Mouse (Mus musculus) intestine, postnatal 0 days (tissue): Measurements from ENCODE around the gene Coa4. TPM values are rescaled to one million over a fixed set of nuclear protein-coding genes. Genes with fewer than 3 reads are reported as not detected.

Source experiments
- ATAC-seq: fragments of 200-750 bp; cut with Nextera tagmentation; 2 replicates; pipeline ENCODE4 v1.8.0; 2017; ENCODE audit warnings: mild to moderate bottlenecking, moderate TSS enrichment, moderate library complexity
- H3K27ac ChIP-seq: fragments of 300-500 bp; sonication (generic); 2 replicates; pipeline ENCODE4 v1.5.1; 2014; ENCODE audit warnings: mild to moderate bottlenecking, low read depth, low read length, moderate library complexity
- H3K27me3 ChIP-seq: fragments of 300-500 bp; sonication (generic); replicated peaks from 2 replicates; pipeline ENCODE4 v1.6.1; 2014; ENCODE audit warnings: low read length, mixed read lengths; ENCODE audit not compliant: control insufficient read depth, insufficient read depth
- H3K36me3 ChIP-seq: fragments of 300-500 bp; sonication (generic); 2 replicates; pipeline ENCODE4 v1.6.1; 2014; ENCODE audit warnings: mild to moderate bottlenecking, moderate library complexity; ENCODE audit not compliant: control insufficient read depth, insufficient read depth
- H3K4me1 ChIP-seq: fragments of 300-500 bp; sonication (generic); replicated peaks from 2 replicates; pipeline ENCODE4 v1.6.1; 2014; ENCODE audit warnings: antibody characterized with exemption, low read length, mixed read lengths; ENCODE audit not compliant: control insufficient read depth, insufficient read depth
- H3K4me2 ChIP-seq: fragments of 300-500 bp; sonication (generic); replicated peaks from 2 replicates; pipeline ENCODE4 v1.6.1; 2014; ENCODE audit warnings: low read depth, mild to moderate bottlenecking, moderate library complexity
- H3K4me3 ChIP-seq: fragments of 300-500 bp; sonication (generic); 2 replicates; pipeline ENCODE4 v1.5.1; 2014; ENCODE audit warnings: low read depth, low read length
- H3K9ac ChIP-seq: fragments of 300-500 bp; sonication (generic); 2 replicates; pipeline ENCODE4 v1.6.1; 2014; ENCODE audit warnings: mild to moderate bottlenecking, low read depth, low read length
- H3K9me3 ChIP-seq: fragments of 300-500 bp; sonication (generic); 2 replicates; pipeline ENCODE4 v1.6.1; 2016; ENCODE audit warnings: mixed run types; ENCODE audit not compliant: control insufficient read depth
- CTCF ChIP-seq: sonication (generic); IDR thresholded peaks from 2 replicates; pipeline ENCODE4 v1.5.1; 2016; ENCODE audit warnings: low read depth, mild to moderate bottlenecking, control low read depth, antibody characterized with exemption, moderate library complexity
- WGBS: fragments of 180-500 bp; shearing (Covaris S2); extraction: QIAGEN DNeasy Blood & Tissue Kit; methylation state at CpG from one replicate; pipeline ENCODE4 v1.1.7; 2014; 5-methylcytosine and 5-hydroxymethylcytosine counted together
- polyA plus RNA-seq: library from polyadenylated mRNA; unstranded; fragments of >200 nt; fragmentation: Nextera tagmentation; extraction: Ambion mirVana; gene quantifications from 2 replicates; pipeline ENCODE4 v1.2.1, GENCODE M21; 2015

The Coa4 gene
- polyA plus RNA-seq, 1 experiment from 2014 or later: 54.1 TPM

DNA sequence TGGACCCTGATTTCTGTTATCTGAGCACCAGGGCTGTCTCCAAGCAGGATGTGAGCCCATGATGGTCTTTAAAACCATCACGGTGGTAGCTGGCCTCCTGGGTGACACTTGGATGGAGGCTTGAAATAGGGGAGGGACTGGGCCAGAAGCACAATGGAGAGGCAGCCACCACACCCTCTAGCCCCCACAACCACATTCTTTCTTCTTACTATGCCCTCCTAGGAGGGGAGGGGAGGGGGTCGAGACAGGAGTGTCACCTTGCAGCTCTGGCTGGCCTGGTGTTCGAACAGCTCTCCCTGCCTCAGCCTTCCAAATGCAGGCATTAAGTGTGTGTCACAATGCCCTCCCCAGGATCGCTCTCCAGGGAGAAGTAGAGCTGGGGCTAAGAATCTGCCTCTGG is 39.5 kb upstream of the Coa4 start:
- WGBS: 80% methylated on average over 4 of the region's 4 CpGs
- no peak overlapping the region for H3K4me2 ChIP-seq
- H3K9me3 ChIP-seq: no peaks in the 10 kb centered on the region
- H3K36me3 ChIP-seq: peaks cover 38% of the 10 kb centered on the region
- H3K27ac ChIP-seq: no peak overlapping the region
- no peaks in the 10 kb centered on the region; the same call in 1 of the 2 replicates for H3K4me1 ChIP-seq
- ATAC-seq: no peak
- no peak for TF ChIP-seq CTCF
- no peak overlapping the region for H3K4me3 ChIP-seq
- H3K27me3 ChIP-seq: no peaks in the 10 kb centered on the region
- no peak overlapping the region for H3K9ac ChIP-seq

DNA sequence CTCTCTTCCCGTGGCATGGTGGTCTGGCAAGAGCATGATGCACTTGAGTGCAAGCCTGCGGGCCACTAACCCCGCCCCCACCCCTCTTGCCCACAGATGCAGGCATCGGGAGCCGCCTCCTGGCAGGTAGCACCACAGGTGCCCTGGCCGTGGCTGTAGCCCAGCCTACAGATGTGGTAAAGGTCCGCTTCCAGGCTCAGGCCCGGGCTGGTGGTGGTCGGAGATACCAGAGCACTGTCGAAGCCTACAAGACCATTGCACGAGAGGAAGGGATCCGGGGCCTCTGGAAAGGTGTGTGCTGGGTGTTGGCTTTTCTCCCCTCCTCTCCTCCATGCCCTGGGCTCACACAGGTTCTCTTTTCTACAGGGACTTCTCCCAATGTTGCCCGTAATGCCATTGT is 38.9 kb upstream of the Coa4 start:
- H3K4me1 ChIP-seq: no peaks in the 10 kb centered on the region; the same call in 1 of the 2 replicates
- H3K27ac ChIP-seq: no peak overlapping the region
- no peak for TF ChIP-seq CTCF
- H3K36me3 ChIP-seq: peaks cover 38% of the 10 kb centered on the region
- H3K4me2 ChIP-seq: no peak overlapping the region
- no peak overlapping the region for H3K9ac ChIP-seq
- no peak overlapping the region for H3K4me3 ChIP-seq
- ATAC-seq: no peak
- no peaks in the 10 kb centered on the region for H3K27me3 ChIP-seq
- WGBS: 92% methylated on average over 13 of the region's 13 CpGs
- no peaks in the 10 kb centered on the region for H3K9me3 ChIP-seq

DNA sequence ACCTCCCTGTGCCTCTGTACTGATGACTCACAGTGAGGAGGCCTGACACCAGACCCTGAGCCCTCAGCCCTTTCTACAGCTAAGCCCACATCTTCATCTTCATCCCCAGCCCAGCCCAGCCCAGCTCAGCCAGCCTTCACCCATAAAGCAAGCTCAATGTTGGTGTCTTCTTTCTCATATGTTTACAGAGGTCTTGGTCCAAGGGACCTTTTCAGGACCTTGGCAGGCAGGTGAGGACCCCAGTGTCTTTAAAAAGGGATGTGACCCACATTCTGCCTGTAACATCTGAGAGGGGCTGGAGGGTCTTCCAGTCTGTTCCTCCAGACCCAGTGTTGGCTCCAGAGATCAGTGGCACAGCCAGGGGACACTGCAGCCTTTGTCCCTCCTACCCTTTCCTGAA is 37.4 kb upstream of the Coa4 start:
- Histone ChIP-seq H3K9me3 (no peaks in the 10 kb centered on the region), H3K27me3 (no peaks in the 10 kb centered on the region), H3K9ac (no peak overlapping the region), H3K36me3 (peaks cover 38% of the 10 kb centered on the region), H3K4me3 (no peak overlapping the region), H3K4me1 (no peaks in the 10 kb centered on the region; the same call in 1 of the 2 replicates), H3K4me2 (no peak overlapping the region), H3K27ac (no peak overlapping the region)
- TF ChIP-seq CTCF: no peak
- ATAC-seq: no peak

DNA sequence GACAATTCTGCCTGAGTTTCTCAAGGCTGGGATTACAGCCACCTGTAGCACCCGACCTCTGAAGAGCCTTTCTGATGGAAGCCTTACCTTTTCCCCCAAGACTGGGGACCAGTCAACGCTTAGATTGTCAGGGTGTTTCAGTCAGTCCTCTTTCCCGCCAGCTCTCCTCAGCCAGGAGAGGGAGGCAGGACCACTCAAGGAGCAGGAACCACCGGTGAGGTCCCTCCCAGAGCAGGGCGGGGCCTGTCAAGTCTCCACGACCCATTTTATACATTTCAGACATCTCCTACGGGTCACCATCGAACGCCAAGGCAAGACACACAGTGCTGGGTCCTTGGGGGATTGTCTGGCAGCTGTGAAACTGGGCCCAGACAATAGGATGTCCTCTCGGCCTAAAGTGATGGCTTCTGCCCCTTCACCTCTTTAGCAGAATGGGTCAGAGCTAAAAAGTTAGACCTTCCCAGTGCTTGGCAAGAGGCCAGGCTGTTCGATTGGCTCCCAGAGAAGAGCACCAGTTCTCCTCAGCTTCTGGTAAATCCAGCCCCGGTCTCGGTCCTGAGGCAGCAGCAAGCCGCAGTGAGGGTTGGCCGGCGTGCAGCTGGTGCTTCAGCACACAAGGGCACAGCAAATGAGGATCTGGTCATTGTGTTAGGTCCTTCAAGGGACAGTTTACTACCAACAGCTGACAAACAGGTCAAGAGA is 36.4 kb upstream of the Coa4 start:
- WGBS: 63% methylated on average over 16 of the region's 16 CpGs
- no peak for TF ChIP-seq CTCF

DNA sequence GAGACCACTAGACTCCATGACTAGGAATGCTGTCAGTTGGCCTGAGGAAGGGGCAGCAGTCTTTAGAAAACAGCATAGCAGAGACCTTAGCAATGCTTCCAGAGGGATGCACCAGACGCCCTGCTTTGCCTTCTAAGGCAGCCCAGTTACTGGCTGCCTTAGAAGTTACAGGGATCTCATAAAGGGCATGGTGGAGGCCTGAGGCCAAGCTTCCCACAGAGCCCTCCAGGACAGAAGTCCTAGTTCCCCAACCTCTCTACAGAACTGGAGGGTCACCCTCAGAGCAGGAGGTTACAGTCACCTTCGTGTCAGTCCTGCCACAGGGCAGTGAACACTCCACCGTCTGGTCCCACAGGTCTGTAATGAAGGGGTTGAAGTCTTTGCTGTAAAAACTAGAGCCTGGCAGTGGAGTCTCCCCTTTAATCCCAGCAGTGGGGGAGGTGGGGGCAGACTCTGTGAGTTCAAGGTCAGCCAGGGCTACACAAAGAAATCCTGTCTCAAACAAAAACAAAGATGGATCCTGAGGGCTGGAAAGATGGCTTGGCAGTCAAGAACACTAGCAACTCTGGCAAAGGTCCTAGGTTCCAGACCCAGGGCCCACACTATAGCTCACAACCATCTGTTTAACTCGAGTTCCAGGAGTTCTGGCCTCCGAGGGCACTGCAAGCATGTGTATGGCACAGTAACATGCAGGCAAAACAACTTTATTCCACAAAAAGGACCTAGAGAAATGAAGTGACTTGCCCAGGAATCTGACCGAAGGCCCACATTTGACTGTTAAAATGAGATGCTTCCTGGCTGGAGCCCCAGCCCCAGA is 35.6 kb upstream of the Coa4 start:
- no peaks in the 10 kb centered on the region for H3K9me3 ChIP-seq
- no peaks in the 10 kb centered on the region for H3K27me3 ChIP-seq
- WGBS: 64% methylated on average over 6 of the region's 6 CpGs
- H3K4me1 ChIP-seq: no peaks in the 10 kb centered on the region; the same call in 1 of the 2 replicates
- H3K4me2 ChIP-seq: no peak overlapping the region
- no peak for TF ChIP-seq CTCF
- H3K36me3 ChIP-seq: peaks cover 38% of the 10 kb centered on the region
- no peak overlapping the region for H3K4me3 ChIP-seq
- no peak overlapping the region for H3K9ac ChIP-seq
- no peak for ATAC-seq
- no peak overlapping the region for H3K27ac ChIP-seq

More for the DNA sequence above, 36.4 kb upstream of the Coa4 start:
- H3K27me3 ChIP-seq: no peaks in the 10 kb centered on the region
- no peak overlapping the region for H3K27ac ChIP-seq
- H3K36me3 ChIP-seq: peaks cover 38% of the 10 kb centered on the region
- ATAC-seq: no peak
- no peak overlapping the region for H3K4me2 ChIP-seq
- no peaks in the 10 kb centered on the region for H3K9me3 ChIP-seq
- no peak overlapping the region for H3K9ac ChIP-seq
- no peaks in the 10 kb centered on the region; the same call in 1 of the 2 replicates for H3K4me1 ChIP-seq
- H3K4me3 ChIP-seq: no peak overlapping the region

DNA sequence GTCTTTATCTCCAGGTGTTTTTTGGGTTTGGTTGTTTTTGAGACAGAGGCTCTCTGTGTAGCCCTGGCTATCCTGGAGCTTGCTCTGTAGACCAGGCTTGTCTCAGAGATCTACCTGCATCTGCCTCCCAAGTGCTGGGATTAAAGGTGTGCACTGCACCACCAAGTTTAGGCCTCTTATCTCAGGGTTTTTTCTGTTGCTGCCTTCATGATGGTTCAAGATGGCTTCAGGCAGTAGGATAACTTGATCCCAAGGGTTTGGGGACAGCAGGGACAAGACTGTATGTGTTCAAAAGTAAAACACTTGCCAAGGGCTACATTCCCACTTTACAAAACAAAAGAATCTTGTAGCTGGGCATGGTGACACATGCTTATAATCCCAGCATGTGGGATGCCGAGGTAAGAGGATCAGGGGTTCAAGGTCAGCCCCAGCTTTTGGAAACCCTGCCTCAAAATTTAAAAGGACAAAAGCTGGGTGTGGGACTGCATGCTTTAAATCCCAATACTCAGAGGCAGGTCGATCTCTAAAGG is 35.0 kb upstream of the Coa4 start:
- Histone ChIP-seq H3K36me3 (peaks cover 32% of the 10 kb centered on the region), H3K9ac (no peak overlapping the region), H3K4me3 (no peak overlapping the region), H3K27me3 (no peaks in the 10 kb centered on the region), H3K27ac (no peak overlapping the region), H3K9me3 (no peaks in the 10 kb centered on the region), H3K4me2 (no peak overlapping the region), H3K4me1 (no peaks in the 10 kb centered on the region; the same call in 1 of the 2 replicates)
- TF ChIP-seq CTCF: no peak
- 36% methylated on average over 2 of the region's 2 CpGs for WGBS
- ATAC-seq: no peak
